Mouse (Mus musculus): ENCODE data around the gene Sfswap.

DNA sequence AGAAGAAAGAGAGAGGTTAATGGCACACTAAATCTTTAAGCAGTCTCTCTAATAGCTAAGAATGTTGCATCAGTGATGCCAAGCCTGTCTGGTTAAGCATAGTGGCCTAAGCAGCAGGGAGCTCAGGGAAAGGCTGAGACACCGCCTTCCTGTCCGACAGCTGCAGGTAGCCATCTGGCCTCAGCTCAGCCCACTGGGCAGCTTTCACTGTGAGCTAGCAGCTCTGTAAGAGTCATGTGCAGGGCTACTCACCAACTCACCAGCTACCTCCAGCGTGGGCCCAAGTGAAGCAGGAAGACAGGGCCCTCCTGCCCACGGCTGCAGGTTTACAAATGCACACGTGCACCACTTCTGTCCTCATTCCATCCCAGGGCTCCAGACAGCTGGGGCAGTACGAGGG lies 52.6 kb downstream of the Sfswap start:
- TF ChIP-seq CTCF (IDR thresholded peaks at IDR 0.05; ENCODE audit: extremely low read depth, insufficient read depth, low read length) (no peak), POLR2A (IDR thresholded peaks at IDR 0.05; ENCODE audit: extremely low read depth, insufficient read depth, low read length) (no peak)

Data from cortical plate, adult 2 months (tissue).